Mouse (Mus musculus) pancreas, adult 10 weeks (tissue): ENCODE data around the gene Hist2h3c2. TPM values are rescaled to one million over a fixed set of nuclear protein-coding genes. Genes with fewer than 3 reads are reported as not detected.

Source experiments
- polyA plus RNA-seq: library from polyadenylated mRNA; stranded (reverse); fragments of 350-450 nt; fragmentation: Illumina TruSeq; extraction: RNeasy Lipid Tissue Mini Kit (QIAGEN cat#74804); gene quantifications from one replicate; pipeline ENCODE4 v1.2.3, GENCODE M21; 2015; ENCODE audit warnings: low read depth, low replicate concordance; ENCODE audit not compliant: insufficient read depth

Gene Hist2h3c2
- polyA plus RNA-seq, result not detected

DNA sequence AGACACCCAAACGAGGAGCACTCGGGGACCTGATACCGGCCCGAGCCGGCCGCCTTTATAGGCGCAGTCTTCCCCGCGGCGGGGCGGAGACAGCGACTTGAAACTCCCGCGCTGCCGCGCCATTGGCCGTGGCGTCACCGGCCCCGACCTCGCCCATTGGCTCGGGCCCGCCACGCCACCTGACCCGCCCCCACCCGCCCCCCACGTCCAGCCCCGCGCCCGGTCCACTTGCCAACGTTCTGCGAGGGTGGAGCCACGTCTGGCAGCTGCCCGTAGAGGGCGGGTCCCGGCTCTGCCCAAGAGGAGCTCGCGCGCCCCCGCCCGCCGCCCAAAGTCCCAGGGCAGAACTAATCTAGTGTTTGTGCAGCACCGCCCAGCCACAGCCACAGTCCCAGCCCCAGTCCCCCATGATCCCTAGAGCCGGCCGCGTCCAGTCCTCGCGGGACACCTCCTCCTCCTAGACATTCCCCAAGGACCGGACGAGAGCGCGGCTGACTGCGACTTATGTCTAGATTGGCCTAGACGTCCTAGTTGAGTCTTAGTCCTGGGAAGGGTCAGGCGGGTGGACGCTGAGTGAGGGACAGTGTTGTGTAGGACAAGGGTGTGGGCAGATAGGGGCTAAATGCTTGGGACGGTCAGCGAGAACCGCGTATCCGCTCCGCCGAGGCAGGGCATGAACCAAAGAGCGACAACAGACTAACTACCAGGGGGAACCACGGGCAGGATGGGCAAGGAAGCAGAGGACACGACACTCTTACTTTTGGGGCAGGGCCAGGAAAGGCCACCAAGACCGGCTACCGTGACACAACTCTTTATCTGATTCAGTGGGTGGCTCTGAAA lies at the start of gene Hist2h3c2:
Hist2h3c2 (minus strand) TSS at position 174 of the 840 bp plus-strand sequence.

DNA sequence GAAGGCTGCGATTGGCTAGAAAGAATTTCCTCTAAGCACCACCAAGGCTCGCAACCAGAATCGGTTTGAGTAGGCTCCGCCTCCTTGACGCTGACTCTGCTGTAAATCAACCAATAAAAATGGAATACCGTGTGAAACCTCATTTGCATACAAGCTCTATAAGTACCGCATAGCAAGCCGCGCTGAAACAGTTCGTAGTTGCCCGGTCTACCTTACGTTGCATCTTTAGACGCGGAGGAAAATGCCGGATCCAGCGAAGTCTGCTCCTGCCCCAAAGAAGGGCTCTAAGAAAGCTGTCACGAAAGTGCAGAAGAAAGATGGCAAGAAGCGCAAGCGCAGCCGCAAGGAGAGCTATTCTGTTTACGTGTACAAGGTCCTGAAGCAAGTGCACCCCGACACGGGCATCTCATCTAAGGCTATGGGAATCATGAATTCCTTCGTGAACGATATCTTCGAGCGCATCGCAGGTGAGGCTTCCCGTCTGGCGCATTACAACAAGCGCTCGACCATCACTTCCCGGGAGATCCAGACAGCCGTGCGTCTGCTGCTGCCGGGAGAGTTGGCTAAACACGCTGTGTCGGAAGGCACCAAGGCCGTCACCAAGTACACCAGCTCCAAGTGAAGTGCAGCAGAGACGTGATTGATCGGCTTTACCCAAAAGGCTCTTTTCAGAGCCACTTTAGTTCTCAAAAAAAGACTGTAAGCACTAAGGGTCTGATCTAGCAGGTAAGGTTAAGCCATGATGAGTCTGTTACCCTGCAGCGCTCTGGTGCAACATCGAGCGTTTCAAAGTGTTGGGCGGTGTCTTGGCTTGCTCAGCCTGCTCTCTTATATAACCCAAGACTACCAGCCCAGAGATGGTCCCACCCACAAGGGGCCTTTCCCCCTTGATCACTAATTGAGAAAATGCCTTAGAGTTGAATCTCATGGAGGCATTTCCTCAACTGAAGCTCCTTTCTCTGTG lies 30.9 kb upstream of the Hist2h3c2 start, which contains the start of gene Hist2h2bb:
Hist2h2bb (plus strand) TSS at position 242 of the 964 bp plus-strand sequence.

DNA sequence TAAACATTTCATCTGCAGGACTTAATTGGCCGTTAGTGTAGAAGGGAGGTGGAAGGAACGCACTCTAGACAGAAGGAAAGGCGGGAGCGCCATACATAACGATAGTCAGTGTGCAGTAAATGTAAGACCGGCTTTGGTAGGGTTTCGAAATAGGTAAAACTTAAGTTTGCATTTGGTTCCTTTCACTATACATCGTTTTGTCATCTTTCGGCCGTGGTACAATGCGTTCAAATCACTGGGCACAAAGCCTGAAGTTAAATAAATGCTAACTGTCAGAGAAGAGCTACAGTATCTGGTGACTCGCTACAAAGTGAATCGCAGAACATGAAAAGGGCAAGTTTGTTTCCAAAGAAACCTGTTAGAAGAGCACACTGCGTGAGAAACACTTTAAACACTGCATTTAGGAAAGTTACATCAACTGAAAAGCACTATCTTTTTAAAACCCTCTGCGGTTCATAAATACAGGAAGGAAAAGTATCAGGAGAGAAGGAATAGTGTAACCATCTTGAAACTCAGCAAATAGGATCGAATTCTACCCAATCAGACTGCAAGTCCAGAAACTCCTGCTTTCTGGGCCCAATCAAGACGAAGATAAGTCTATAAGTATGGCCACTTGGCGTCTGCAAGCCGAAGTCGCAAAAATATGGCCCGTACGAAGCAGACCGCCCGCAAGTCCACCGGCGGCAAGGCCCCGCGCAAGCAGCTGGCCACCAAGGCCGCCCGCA lies 29.3 kb upstream of the Hist2h3c2 start, which contains the start of gene Hist2h3b:
Hist2h3b (plus strand) TSS at position 604 of the 725 bp plus-strand sequence.

DNA sequence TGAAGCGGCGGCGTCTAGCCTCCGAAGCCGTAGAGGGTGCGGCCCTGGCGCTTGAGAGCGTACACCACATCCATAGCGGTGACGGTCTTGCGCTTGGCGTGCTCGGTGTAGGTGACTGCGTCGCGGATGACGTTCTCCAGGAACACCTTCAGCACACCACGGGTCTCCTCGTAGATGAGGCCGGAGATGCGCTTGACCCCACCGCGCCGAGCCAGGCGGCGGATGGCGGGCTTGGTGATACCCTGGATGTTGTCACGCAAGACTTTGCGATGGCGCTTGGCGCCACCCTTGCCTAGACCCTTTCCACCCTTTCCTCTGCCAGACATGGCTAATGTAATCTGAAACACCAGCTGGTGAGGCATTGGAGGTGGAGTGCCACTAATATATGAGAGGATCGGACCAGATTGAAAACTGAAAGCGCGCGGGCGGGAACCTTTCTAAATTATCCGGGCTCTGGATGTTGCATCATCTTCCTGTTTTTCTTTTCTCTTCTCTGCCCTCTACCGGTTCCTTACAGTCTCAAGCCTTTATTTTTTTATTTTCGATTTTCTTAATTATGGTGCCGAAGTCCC lies 24.1 kb upstream of the Hist2h3c2 start, which contains the start of gene Hist2h4:
Hist2h4 (minus strand) TSS at position 333 of the 572 bp plus-strand sequence.

DNA sequence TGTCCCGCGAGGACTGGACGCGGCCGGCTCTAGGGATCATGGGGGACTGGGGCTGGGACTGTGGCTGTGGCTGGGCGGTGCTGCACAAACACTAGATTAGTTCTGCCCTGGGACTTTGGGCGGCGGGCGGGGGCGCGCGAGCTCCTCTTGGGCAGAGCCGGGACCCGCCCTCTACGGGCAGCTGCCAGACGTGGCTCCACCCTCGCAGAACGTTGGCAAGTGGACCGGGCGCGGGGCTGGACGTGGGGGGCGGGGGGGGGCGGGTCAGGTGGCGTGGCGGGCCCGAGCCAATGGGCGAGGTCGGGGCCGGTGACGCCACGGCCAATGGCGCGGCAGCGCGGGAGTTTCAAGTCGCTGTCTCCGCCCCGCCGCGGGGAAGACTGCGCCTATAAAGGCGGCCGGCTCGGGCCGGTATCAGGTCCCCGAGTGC lies 7.5 kb upstream of the Hist2h3c2 start, which contains the start of gene Hist2h3c1:
Hist2h3c1 (plus strand) TSS at position 259 of the 430 bp plus-strand sequence.

DNA sequence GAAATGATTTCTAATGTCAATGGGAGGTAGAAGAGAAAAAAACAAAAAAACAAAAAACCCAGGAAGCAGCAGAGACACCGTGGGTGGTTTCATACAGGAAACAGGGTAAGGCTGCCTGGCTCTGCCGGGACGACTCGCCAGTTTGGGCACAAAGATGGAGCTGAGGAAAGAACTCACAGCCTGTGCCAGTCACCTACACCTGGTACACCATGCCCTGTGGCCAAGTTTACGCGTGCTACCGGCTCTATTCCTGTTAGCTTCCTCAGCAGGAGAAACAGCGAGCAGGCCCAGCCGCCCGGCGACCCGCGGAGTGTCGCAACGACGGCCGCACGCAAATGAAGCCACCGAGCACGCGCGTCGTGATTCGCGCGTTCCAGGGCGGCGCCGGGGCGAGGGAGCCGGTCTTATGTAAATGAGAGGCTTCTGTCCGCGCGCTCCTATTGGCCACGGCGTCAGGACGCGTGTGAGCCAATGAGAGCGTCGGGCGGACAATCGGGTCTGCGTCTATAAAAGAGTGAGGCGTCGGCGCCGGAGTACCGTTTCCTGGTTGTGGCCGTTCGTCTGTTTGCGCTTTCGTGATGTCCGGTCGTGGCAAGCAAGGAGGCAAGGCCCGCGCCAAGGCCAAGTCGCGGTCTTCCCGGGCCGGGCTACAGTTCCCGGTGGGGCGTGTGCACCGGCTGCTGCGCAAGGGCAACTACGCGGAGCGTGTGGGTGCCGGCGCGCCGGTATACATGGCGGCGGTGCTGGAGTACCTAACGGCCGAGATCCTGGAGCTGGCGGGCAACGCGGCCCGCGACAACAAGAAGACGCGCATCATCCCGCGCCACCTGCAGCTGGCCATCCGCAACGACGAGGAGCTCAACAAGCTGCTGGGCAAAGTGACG lies 6.3 kb upstream of the Hist2h3c2 start, which contains the start of gene Hist2h2aa1:
Hist2h2aa1 (plus strand) TSS at position 495 of the 884 bp plus-strand sequence.

DNA sequence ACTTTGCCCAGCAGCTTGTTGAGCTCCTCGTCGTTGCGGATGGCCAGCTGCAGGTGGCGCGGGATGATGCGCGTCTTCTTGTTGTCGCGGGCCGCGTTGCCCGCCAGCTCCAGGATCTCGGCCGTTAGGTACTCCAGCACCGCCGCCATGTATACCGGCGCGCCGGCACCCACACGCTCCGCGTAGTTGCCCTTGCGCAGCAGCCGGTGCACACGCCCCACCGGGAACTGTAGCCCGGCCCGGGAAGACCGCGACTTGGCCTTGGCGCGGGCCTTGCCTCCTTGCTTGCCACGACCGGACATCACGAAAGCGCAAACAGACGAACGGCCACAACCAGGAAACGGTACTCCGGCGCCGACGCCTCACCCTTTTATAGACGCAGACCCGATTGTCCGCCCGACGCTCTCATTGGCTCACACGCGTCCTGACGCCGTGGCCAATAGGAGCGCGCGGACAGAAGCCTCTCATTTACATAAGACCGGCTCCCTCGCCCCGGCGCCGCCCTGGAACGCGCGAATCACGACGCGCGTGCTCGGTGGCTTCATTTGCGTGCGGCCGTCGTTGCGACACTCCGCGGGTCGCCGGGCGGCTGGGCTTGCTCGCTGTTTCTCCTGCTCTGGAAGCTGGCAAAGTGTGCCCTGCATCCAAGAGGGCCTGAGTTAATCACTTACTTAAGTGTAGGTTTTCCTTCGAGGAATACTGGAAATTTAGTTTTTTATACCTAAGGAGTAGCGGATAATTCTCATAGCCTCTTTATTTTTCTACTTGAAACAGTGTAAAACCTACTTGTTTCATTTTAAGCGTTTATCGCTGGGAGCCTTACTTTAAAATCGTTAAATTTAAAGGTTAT lies 1.2 kb upstream of the Hist2h3c2 start, which contains the start of gene Hist2h2aa2:
Hist2h2aa2 (minus strand) TSS at position 328 of the 850 bp plus-strand sequence.

DNA sequence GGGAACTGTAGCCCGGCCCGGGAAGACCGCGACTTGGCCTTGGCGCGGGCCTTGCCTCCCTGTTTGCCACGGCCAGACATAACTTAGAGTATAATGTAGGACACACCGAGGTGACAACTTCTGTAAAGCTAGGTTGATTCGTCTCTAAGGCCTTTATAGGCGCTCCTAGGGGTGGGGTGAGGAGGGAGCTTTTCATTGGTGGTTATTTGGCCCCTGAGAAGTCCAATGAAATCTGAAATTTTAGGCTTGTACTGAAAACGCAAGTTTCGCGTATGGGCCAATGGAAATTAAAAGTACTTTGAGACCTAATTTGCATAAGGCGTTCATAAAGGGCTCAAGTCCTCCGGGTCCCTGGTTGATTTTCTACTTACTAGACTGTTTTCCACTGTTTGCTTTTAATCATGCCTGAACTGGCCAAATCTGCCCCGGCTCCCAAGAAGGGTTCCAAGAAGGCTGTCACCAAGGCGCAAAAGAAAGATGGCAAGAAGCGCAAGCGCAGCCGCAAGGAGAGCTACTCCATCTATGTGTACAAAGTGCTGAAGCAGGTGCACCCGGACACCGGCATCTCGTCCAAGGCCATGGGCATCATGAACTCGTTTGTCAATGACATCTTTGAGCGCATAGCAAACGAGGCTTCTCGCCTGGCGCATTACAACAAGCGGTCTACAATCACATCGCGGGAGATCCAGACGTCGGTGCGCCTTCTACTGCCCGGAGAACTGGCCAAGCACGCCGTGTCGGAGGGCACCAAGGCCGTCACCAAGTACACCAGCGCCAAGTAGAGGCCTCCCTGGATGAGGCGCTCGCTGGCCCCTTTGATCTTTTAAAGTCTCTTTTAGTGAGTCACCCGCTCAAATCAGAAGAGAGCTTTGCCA lies 17.9 kb downstream of the Hist2h3c2 start, which contains the start of the genes Hist2h2ac and Hist2h2be:
Hist2h2ac (minus strand) TSS at position 116 of the 875 bp plus-strand sequence.
Hist2h2be (plus strand) TSS at position 355 of the 875 bp plus-strand sequence.

DNA sequence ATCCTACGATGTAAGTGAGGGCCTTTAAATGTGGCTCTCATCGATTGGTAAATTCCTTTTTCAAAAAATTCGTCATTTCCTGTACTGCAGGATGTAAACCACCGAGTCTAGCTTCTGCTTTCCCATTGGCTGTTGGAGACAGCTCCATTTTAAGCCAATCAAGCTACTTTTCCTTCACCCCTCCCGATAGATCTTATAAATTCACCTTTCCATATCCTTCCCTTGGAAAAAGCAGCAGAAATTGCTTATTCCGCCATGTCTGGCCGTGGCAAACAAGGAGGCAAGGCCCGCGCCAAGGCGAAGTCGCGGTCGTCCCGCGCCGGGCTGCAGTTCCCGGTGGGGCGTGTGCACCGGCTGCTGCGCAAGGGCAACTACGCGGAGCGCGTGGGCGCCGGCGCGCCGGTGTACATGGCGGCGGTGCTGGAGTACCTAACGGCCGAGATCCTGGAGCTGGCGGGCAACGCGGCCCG lies 19.2 kb downstream of the Hist2h3c2 start, which contains the start of the genes Bola1 and Hist2h2ab:
Bola1 (minus strand) TSS at position 49 of the 470 bp plus-strand sequence.
Hist2h2ab (plus strand) TSS at position 205 of the 470 bp plus-strand sequence.

Other genes starting within 250 kb of the Hist2h3c2 start
- 14.3 TPM for gene Plekho1, start 243.1 kb downstream of the Hist2h3c2 start, polyA plus RNA-seq
- gene Vps45, start 180.7 kb downstream of the Hist2h3c2 start, polyA plus RNA-seq, result 7.2 TPM
- 4.3 TPM for gene Otud7b, start 134.6 kb downstream of the Hist2h3c2 start, polyA plus RNA-seq
- gene Mtmr11, start 77.1 kb downstream of the Hist2h3c2 start, polyA plus RNA-seq, result 4.8 TPM
- gene Sf3b4, start 66.8 kb downstream of the Hist2h3c2 start, polyA plus RNA-seq, result 11.0 TPM
- 3.8 TPM for gene Sv2a, start 58.0 kb downstream of the Hist2h3c2 start, polyA plus RNA-seq
- gene Bola1, start 19.4 kb downstream of the Hist2h3c2 start, polyA plus RNA-seq, result 9.0 TPM
- gene Hist2h2ab, start 19.3 kb downstream of the Hist2h3c2 start, polyA plus RNA-seq, result not detected
- not detected for gene Hist2h2ac, start 18.2 kb downstream of the Hist2h3c2 start, polyA plus RNA-seq
- gene Hist2h2be, start 18.0 kb downstream of the Hist2h3c2 start, polyA plus RNA-seq, result 3.3 TPM
- 53.9 TPM for gene Hist2h2aa2, start 1.1 kb upstream of the Hist2h3c2 start, polyA plus RNA-seq
- 9.9 TPM for gene Hist2h2aa1, start 6.4 kb upstream of the Hist2h3c2 start, polyA plus RNA-seq
- 5.1 TPM for gene Hist2h3c1, start 7.6 kb upstream of the Hist2h3c2 start, polyA plus RNA-seq
- gene Hist2h4, start 24.2 kb upstream of the Hist2h3c2 start, polyA plus RNA-seq, result 2.5 TPM
- gene Hist2h3b, start 29.5 kb upstream of the Hist2h3c2 start, polyA plus RNA-seq, result not detected
- gene Hist2h2bb, start 30.6 kb upstream of the Hist2h3c2 start, polyA plus RNA-seq, result not detected
- 0.61 TPM for gene Fcgr1, start 54.8 kb upstream of the Hist2h3c2 start, polyA plus RNA-seq
- not detected for gene BC107364, start 213.2 kb upstream of the Hist2h3c2 start, polyA plus RNA-seq